Mouse (Mus musculus) adipose tissue, adult 10 weeks (tissue): Measurements from ENCODE around the gene Olfr11. TPM values are rescaled to one million over a fixed set of nuclear protein-coding genes. Genes with fewer than 3 reads are reported as not detected.

Experiments used
- polyA plus RNA-seq: library from polyadenylated mRNA; stranded (reverse); fragments of 350-450 nt; fragmentation: Illumina TruSeq; extraction: RNeasy Lipid Tissue Mini Kit (QIAGEN cat#74804); gene quantifications from one replicate; pipeline ENCODE4 v1.2.3, GENCODE M21; 2014; ENCODE audit warnings: low read depth, low replicate concordance

Olfr11 gene
- not detected for polyA plus RNA-seq

GRCm38 (mm10) chr13:21642418-21642817, at the start of gene Olfr11:
TSS of gene Olfr11 (minus strand) at chr13:21642518.

GRCm38 (mm10) chr13:21677305-21677704, 35.0 kb upstream of the Olfr11 start, which contains the start of gene Olfr1360:
TSS of gene Olfr1360 (minus strand) at chr13:21677405.

GRCm38 (mm10) chr13:21663286-21663685, 21.0 kb upstream of the Olfr11 start, which contains the start of gene Olfr1361:
TSS of gene Olfr1361 (minus strand) at chr13:21663386.

GRCm38 (mm10) chr13:21613922-21614321, 28.4 kb downstream of the Olfr11 start, which contains the start of gene Olfr1362:
TSS of gene Olfr1362 (minus strand) at chr13:21614022.

Other genes with a start within 250 kb of the Olfr11 start
- 58.9 TPM for gene Zkscan3, start 239.8 kb downstream of the Olfr11 start, polyA plus RNA-seq
- 2.0 TPM for gene Pgbd1, start 201.5 kb downstream of the Olfr11 start, polyA plus RNA-seq
- 52.2 TPM for gene Zscan26, start 188.8 kb downstream of the Olfr11 start, polyA plus RNA-seq
- gene Nkapl, start 174.0 kb downstream of the Olfr11 start, polyA plus RNA-seq = 3.8 TPM
- gene Zkscan4, start 163.6 kb downstream of the Olfr11 start, polyA plus RNA-seq = 3.7 TPM
- not detected for gene Gm10065, start 163.1 kb downstream of the Olfr11 start, polyA plus RNA-seq
- gene AK157302, start 147.3 kb downstream of the Olfr11 start, polyA plus RNA-seq = 1.2 TPM
- gene Gm11273, start 141.1 kb downstream of the Olfr11 start, polyA plus RNA-seq = 6.9 TPM
- 8.4 TPM for gene Zkscan8, start 111.4 kb downstream of the Olfr11 start, polyA plus RNA-seq
- not detected for gene Olfr1366, start 99.7 kb downstream of the Olfr11 start, polyA plus RNA-seq
- not detected for gene Olfr1535, start 82.6 kb downstream of the Olfr11 start, polyA plus RNA-seq
- gene Olfr1364, start 60.8 kb downstream of the Olfr11 start, polyA plus RNA-seq = not detected
- gene Olfr1362, start 28.5 kb downstream of the Olfr11 start, polyA plus RNA-seq = not detected
- not detected for gene Olfr1361, start 20.9 kb upstream of the Olfr11 start, polyA plus RNA-seq
- not detected for gene Olfr1360, start 34.9 kb upstream of the Olfr11 start, polyA plus RNA-seq
- not detected for gene Olfr1359, start 55.6 kb upstream of the Olfr11 start, polyA plus RNA-seq
- not detected for gene Hist1h2bl, start 73.6 kb upstream of the Olfr11 start, polyA plus RNA-seq
- not detected for gene Hist1h2ai, start 73.9 kb upstream of the Olfr11 start, polyA plus RNA-seq
- not detected for gene Hist1h3h, start 75.1 kb upstream of the Olfr11 start, polyA plus RNA-seq
- not detected for gene Hist1h2bm, start 79.5 kb upstream of the Olfr11 start, polyA plus RNA-seq
- 1.1 TPM for gene Hist1h4j, start 92.5 kb upstream of the Olfr11 start, polyA plus RNA-seq
- not detected for gene Hist1h4k, start 108.0 kb upstream of the Olfr11 start, polyA plus RNA-seq
- gene Hist1h2ak, start 111.3 kb upstream of the Olfr11 start, polyA plus RNA-seq = not detected
- not detected for gene Hist1h2bn, start 111.6 kb upstream of the Olfr11 start, polyA plus RNA-seq
- not detected for gene Hist1h1b, start 138.1 kb upstream of the Olfr11 start, polyA plus RNA-seq
- not detected for gene Hist1h3i, start 140.9 kb upstream of the Olfr11 start, polyA plus RNA-seq
- not detected for gene Hist1h2an, start 144.7 kb upstream of the Olfr11 start, polyA plus RNA-seq
- gene Hist1h2bp, start 144.9 kb upstream of the Olfr11 start, polyA plus RNA-seq = 1.7 TPM
- gene Hist1h2bq, start 167.7 kb upstream of the Olfr11 start, polyA plus RNA-seq = 1.0 TPM
- not detected for gene Hist1h2ao, start 167.9 kb upstream of the Olfr11 start, polyA plus RNA-seq
- gene Hist1h4m, start 169.2 kb upstream of the Olfr11 start, polyA plus RNA-seq = not detected
- 2.9 TPM for gene Hist1h4n, start 189.7 kb upstream of the Olfr11 start, polyA plus RNA-seq
- gene Hist1h2ap, start 191.0 kb upstream of the Olfr11 start, polyA plus RNA-seq = not detected
- gene Hist1h2br, start 191.2 kb upstream of the Olfr11 start, polyA plus RNA-seq = 0.46 TPM